10 mouse cellular contexts compared by ENCODE assay signal in the genomic region with DNA sequence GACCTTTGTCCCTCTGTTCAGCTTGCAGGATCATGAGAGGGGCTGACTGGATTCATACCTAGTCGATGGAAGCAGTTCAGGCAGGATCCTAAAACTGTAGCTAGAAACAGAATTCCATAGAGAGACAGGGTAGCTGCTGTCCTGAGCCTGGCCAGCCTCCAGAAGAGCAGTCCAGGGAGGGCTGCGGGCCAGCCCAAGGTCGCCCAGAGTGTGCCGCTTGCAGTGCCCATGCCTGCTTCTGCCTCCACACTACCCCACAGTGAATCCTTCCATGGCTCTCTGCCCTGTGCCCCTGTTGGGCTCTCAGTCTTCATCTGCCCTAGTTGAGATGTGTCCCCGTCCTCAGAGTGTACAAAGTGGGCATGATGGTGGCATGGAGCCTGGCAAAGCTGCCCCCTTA. TPM values are rescaled to one million over a fixed set of nuclear protein-coding genes. Genes with fewer than 3 reads are reported as not detected.
DNase-seq lines count a peak whose midpoint lies in the region; ATAC-seq and TF ChIP-seq lines count a peak whose summit lies in the region.
"Had no signal": no experiment of that assay in that cellular context is flagged by ENCODE, and none has a peak within 500 bp of the region (broad histone marks: within the 10 kb centered on the region; RNA-seq: fewer than 3 reads in every experiment).

No protein-coding gene starts in this region.

- DNase-seq in Muller cell, postnatal 12 days (ENCODE audit: inconsistent ontology term) = peak; percentile 56
- DNase-seq in adrenal gland, adult 2 months = peak; percentile 80
- peak; percentile 91 to 92 for DNase-seq in cerebellum, postnatal 25 days
- DNase-seq in layer of hippocampus, postnatal 14 days (ENCODE audit: low spot score in 2 of 2) = no peak
- DNase-seq: lung, postnatal 4 days; thymus, postnatal 4 days had no signal

- H3K4me2 ChIP-seq in intestine, embryonic 15.5 days (replicated peaks) = no peak overlapping the region
- H3K4me2 ChIP-seq in intestine, postnatal 0 days (replicated peaks; ENCODE audit: low read depth) = no peak overlapping the region
- no peak overlapping the region for H3K4me2 ChIP-seq in neural tube, embryonic 15.5 days
- H3K4me2 ChIP-seq: limb, embryonic 12.5 days had no signal

- H3K4me1 ChIP-seq in intestine, embryonic 15.5 days (replicated peaks) = peaks cover 16% of the 10 kb centered on the region
- H3K4me1 ChIP-seq in intestine, postnatal 0 days (replicated peaks; ENCODE audit: control insufficient read depth, insufficient read depth, low read length) = no peaks in the 10 kb centered on the region
- peaks cover 29% of the 10 kb centered on the region for H3K4me1 ChIP-seq in neural tube, embryonic 15.5 days

- no peaks in the 10 kb centered on the region for H3K9me3 ChIP-seq in intestine, embryonic 15.5 days
- H3K9me3 ChIP-seq in intestine, postnatal 0 days (ENCODE audit: control insufficient read depth) = no peaks in the 10 kb centered on the region
- no peaks in the 10 kb centered on the region for H3K9me3 ChIP-seq in neural tube, embryonic 15.5 days (replicated peaks)
- H3K9me3 ChIP-seq: limb, embryonic 12.5 days had no signal

- TF ChIP-seq CTCF in intestine, postnatal 0 days (IDR thresholded peaks at IDR 0.05; ENCODE audit: low read depth) = no peak

- H3K4me3 ChIP-seq in intestine, embryonic 15.5 days (replicated peaks) = no peak overlapping the region
- H3K4me3 ChIP-seq in intestine, postnatal 0 days (ENCODE audit: low read depth, low read length) = no peak overlapping the region
- no peak overlapping the region for H3K4me3 ChIP-seq in neural tube, embryonic 15.5 days (replicated peaks)
- H3K4me3 ChIP-seq: limb, embryonic 12.5 days had no signal

- no peaks in the 10 kb centered on the region for H3K27me3 ChIP-seq in intestine, embryonic 15.5 days (replicated peaks)
- no peaks in the 10 kb centered on the region for H3K27me3 ChIP-seq in intestine, postnatal 0 days (replicated peaks; ENCODE audit: control insufficient read depth, insufficient read depth, low read length)
- H3K27me3 ChIP-seq in neural tube, embryonic 15.5 days (replicated peaks) = no peaks in the 10 kb centered on the region

- WGBS in intestine, embryonic 15.5 days = 81% methylated on average over 5 of the region's 5 CpGs
- 67% methylated on average over 5 of the region's 5 CpGs for WGBS in intestine, postnatal 0 days
- WGBS in neural tube, embryonic 15.5 days = 85% methylated on average over 5 of the region's 5 CpGs

- no peaks in the 10 kb centered on the region for H3K36me3 ChIP-seq in intestine, embryonic 15.5 days
- no peaks in the 10 kb centered on the region for H3K36me3 ChIP-seq in intestine, postnatal 0 days (ENCODE audit: control insufficient read depth, insufficient read depth)
- no peaks in the 10 kb centered on the region for H3K36me3 ChIP-seq in neural tube, embryonic 15.5 days
- H3K36me3 ChIP-seq: limb, embryonic 12.5 days had no signal

- ATAC-seq in intestine, embryonic 15.5 days = 0 out of 2 replicates have a peak, but pooled peaks have one; percentile 14
- no peak for ATAC-seq in intestine, postnatal 0 days
- no peak for ATAC-seq in neural tube, embryonic 15.5 days (ENCODE audit: low FRiP score)

- no peak overlapping the region for H3K9ac ChIP-seq in intestine, embryonic 15.5 days
- no peak overlapping the region for H3K9ac ChIP-seq in intestine, postnatal 0 days (ENCODE audit: low read depth, low read length)
- H3K9ac ChIP-seq in neural tube, embryonic 15.5 days (replicated peaks) = no peak overlapping the region
- H3K9ac ChIP-seq: limb, embryonic 12.5 days had no signal

- no peak overlapping the region for H3K27ac ChIP-seq in intestine, embryonic 15.5 days
- H3K27ac ChIP-seq in intestine, postnatal 0 days (ENCODE audit: low read depth, low read length) = no peak overlapping the region
- no peak overlapping the region for H3K27ac ChIP-seq in neural tube, embryonic 15.5 days (replicated peaks)
- H3K27ac ChIP-seq: limb, embryonic 12.5 days had no signal

RNA-seq across cellular contexts. Expression of gene Rtn4r, which starts 7.8 kb away (rescaled TPM):
- 4.1 and 4.7 TPM in 2 replicates for polyA plus RNA-seq in intestine, embryonic 15.5 days (2015; fragmentation: Nextera tagmentation; extraction: Ambion mirVana)
- polyA plus RNA-seq in intestine, postnatal 0 days (2015; fragmentation: Nextera tagmentation; extraction: Ambion mirVana) = 1.6 and 1.9 TPM in 2 replicates
- under 1 TPM; 0.14 to 0.23 TPM for total RNA-seq in adrenal gland, adult 2 months (2021)
- polyA plus RNA-seq in adrenal gland, adult 2 months (2012; rRNA removed) = 0.58 and 0.90 TPM in 2 replicates
- total RNA-seq in layer of hippocampus, postnatal 14 days (2021) = 10 to 100 TPM; 77.1 to 85.6 TPM
- polyA plus RNA-seq in neural tube, embryonic 15.5 days (2015; fragmentation: Nextera tagmentation; extraction: Ambion mirVana) = 26.5 and 28.7 TPM in 2 replicates

RNA-seq across cellular contexts. Expression of gene Prodh, which starts 45.2 kb away (rescaled TPM):
- polyA plus RNA-seq in intestine, embryonic 15.5 days (2015; fragmentation: Nextera tagmentation; extraction: Ambion mirVana) = 15.0 and 19.9 TPM in 2 replicates
- 23.2 and 40.9 TPM in 2 replicates for polyA plus RNA-seq in intestine, postnatal 0 days (2015; fragmentation: Nextera tagmentation; extraction: Ambion mirVana)
- total RNA-seq in adrenal gland, adult 2 months (2021) = 10 to 100 TPM; 30.2 to 46.7 TPM
- polyA plus RNA-seq in adrenal gland, adult 2 months (2012; rRNA removed) = 68.7 and 99.1 TPM in 2 replicates
- 10 to 100 TPM; 31.0 to 43.6 TPM for total RNA-seq in layer of hippocampus, postnatal 14 days (2021)
- polyA plus RNA-seq in neural tube, embryonic 15.5 days (2015; fragmentation: Nextera tagmentation; extraction: Ambion mirVana) = 4.0 and 6.4 TPM in 2 replicates

Comparison
In these comparisons a context has a peak if more than half of its experiments do, and no peak if none do; other contexts are left out.
1. DNase-seq: peak in Muller cell, postnatal 12 days (single experiment), adrenal gland, adult 2 months (single experiment) and cerebellum, postnatal 25 days (2 of 2); none in layer of hippocampus, postnatal 14 days (0 of 2).